In the genomic region with DNA sequence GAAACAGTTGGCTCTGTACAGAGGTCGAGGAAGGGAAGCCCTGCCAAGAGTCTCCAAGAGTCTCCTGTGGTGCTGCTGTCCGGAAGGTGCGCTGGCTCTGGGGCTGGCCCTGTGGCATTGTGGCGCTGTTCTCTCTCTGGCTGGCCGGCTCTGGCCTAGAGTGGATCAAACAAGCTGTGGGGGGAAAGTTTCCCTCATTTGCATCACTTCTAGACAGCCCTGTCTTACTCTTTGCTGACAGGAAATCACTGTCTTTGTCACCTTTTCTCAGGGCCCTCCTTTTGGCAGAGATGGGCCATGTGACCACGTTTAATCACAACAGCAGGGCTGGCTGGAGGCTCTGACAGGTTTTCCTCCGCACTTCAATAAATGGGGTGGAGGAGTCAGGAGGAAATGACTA, we compare ENCODE assay signal across 8 mouse cellular contexts.
A peak's percentile ranks its signal among the peaks of the same experiment; 100 is the strongest.
DNase-seq lines count a peak whose midpoint lies in the region; ATAC-seq and TF ChIP-seq lines count a peak whose summit lies in the region.

No protein-coding gene starts in this region.

- TF ChIP-seq CTCF in intestine, postnatal 0 days (IDR thresholded peaks at IDR 0.05; ENCODE audit: low read depth): no peak

- no peaks in the 10 kb centered on the region for H3K27me3 ChIP-seq in intestine, embryonic 15.5 days (replicated peaks)
- no peaks in the 10 kb centered on the region for H3K27me3 ChIP-seq in intestine, postnatal 0 days (replicated peaks; ENCODE audit: control insufficient read depth, insufficient read depth, low read length)
- no peaks in the 10 kb centered on the region for H3K27me3 ChIP-seq in embryonic facial prominence, embryonic 15.5 days
- no peaks in the 10 kb centered on the region for H3K27me3 ChIP-seq in neural tube, embryonic 15.5 days (replicated peaks)

- H3K9me3 ChIP-seq in intestine, embryonic 15.5 days: no peaks in the 10 kb centered on the region
- H3K9me3 ChIP-seq in intestine, postnatal 0 days (ENCODE audit: control insufficient read depth): no peaks in the 10 kb centered on the region
- H3K9me3 ChIP-seq in embryonic facial prominence, embryonic 15.5 days (replicated peaks): no peaks in the 10 kb centered on the region
- no peaks in the 10 kb centered on the region for H3K9me3 ChIP-seq in neural tube, embryonic 15.5 days (replicated peaks)

- peaks cover 4% of the 10 kb centered on the region for H3K4me1 ChIP-seq in intestine, embryonic 15.5 days (replicated peaks)
- H3K4me1 ChIP-seq in intestine, postnatal 0 days (replicated peaks; ENCODE audit: control insufficient read depth, insufficient read depth, low read length): no peaks in the 10 kb centered on the region
- H3K4me1 ChIP-seq in embryonic facial prominence, embryonic 15.5 days: peaks cover 10% of the 10 kb centered on the region
- H3K4me1 ChIP-seq in neural tube, embryonic 15.5 days: peaks cover 21% of the 10 kb centered on the region

- ATAC-seq in intestine, embryonic 15.5 days: no peak
- ATAC-seq in intestine, postnatal 0 days: no peak
- ATAC-seq in embryonic facial prominence, embryonic 15.5 days (ENCODE audit: insufficient number of reproducible peaks, low FRiP score, low TSS enrichment, low read depth): no peak
- ATAC-seq in neural tube, embryonic 15.5 days (ENCODE audit: low FRiP score): peak; percentile 74

- H3K4me2 ChIP-seq in intestine, embryonic 15.5 days (replicated peaks): peak overlapping the region; percentile 32; the same call in 1 of the 2 replicates
- no peak overlapping the region for H3K4me2 ChIP-seq in intestine, postnatal 0 days (replicated peaks; ENCODE audit: low read depth)
- H3K4me2 ChIP-seq in embryonic facial prominence, embryonic 15.5 days (replicated peaks): no peak overlapping the region
- H3K4me2 ChIP-seq in neural tube, embryonic 15.5 days: peak overlapping the region; percentile 34; the same call in 1 of the 2 replicates

- H3K27ac ChIP-seq in intestine, embryonic 15.5 days: no peak overlapping the region
- H3K27ac ChIP-seq in intestine, postnatal 0 days (ENCODE audit: low read depth, low read length): no peak overlapping the region
- peak overlapping the region; percentile 72 for H3K27ac ChIP-seq in embryonic facial prominence, embryonic 15.5 days (replicated peaks)
- H3K27ac ChIP-seq in neural tube, embryonic 15.5 days (replicated peaks): peak overlapping the region; percentile 75

- no peak overlapping the region for H3K9ac ChIP-seq in intestine, embryonic 15.5 days
- H3K9ac ChIP-seq in intestine, postnatal 0 days (ENCODE audit: low read depth, low read length): no peak overlapping the region
- no peak overlapping the region for H3K9ac ChIP-seq in embryonic facial prominence, embryonic 15.5 days
- no peak overlapping the region for H3K9ac ChIP-seq in neural tube, embryonic 15.5 days (replicated peaks)

- no peaks in the 10 kb centered on the region for H3K36me3 ChIP-seq in intestine, embryonic 15.5 days
- H3K36me3 ChIP-seq in intestine, postnatal 0 days (ENCODE audit: control insufficient read depth, insufficient read depth): no peaks in the 10 kb centered on the region
- no peaks in the 10 kb centered on the region for H3K36me3 ChIP-seq in embryonic facial prominence, embryonic 15.5 days
- no peaks in the 10 kb centered on the region for H3K36me3 ChIP-seq in neural tube, embryonic 15.5 days

- DNase-seq in adrenal gland, postnatal 14 days: peak; percentile 30
- DNase-seq in heart, postnatal 25 days (ENCODE audit: low spot score): peak; percentile 8
- DNase-seq in kidney, postnatal 4 days: peak; percentile 53 to 64
- DNase-seq in urinary bladder, adult 18-20 months (ENCODE audit: low spot score in 2 of 2): no peak

- intact Hi-C loops in heart, postnatal 25 days (cut with DNase I): no loop called here

- no peak overlapping the region for H3K4me3 ChIP-seq in intestine, embryonic 15.5 days (replicated peaks)
- H3K4me3 ChIP-seq in intestine, postnatal 0 days (ENCODE audit: low read depth, low read length): no peak overlapping the region
- no peak overlapping the region for H3K4me3 ChIP-seq in embryonic facial prominence, embryonic 15.5 days (replicated peaks)
- H3K4me3 ChIP-seq in neural tube, embryonic 15.5 days (replicated peaks): no peak overlapping the region

- 33% methylated on average over 7 of the region's 7 CpGs for WGBS in intestine, embryonic 15.5 days
- WGBS in intestine, postnatal 0 days: 24% methylated on average over 7 of the region's 7 CpGs
- 17% methylated on average over 7 of the region's 7 CpGs for WGBS in embryonic facial prominence, embryonic 15.5 days
- WGBS in neural tube, embryonic 15.5 days: 5% methylated on average over 7 of the region's 7 CpGs

Comparison
In these comparisons a context has a peak if more than half of its experiments do, and no peak if none do; other contexts are left out.
1. H3K4me2 ChIP-seq: peak in intestine, embryonic 15.5 days (single experiment) and neural tube, embryonic 15.5 days (single experiment); none in intestine, postnatal 0 days (single experiment) and embryonic facial prominence, embryonic 15.5 days (single experiment).
2. H3K27ac ChIP-seq: peak in embryonic facial prominence, embryonic 15.5 days (single experiment) and neural tube, embryonic 15.5 days (single experiment); none in intestine, embryonic 15.5 days (single experiment) and intestine, postnatal 0 days (single experiment).
3. DNase-seq: peak in adrenal gland, postnatal 14 days (single experiment), heart, postnatal 25 days (single experiment) and kidney, postnatal 4 days (2 of 2); none in urinary bladder, adult 18-20 months (0 of 2).